Mouse (Mus musculus) fibroblast of lung, adult 2 months (primary cell): ENCODE measurements around the gene Qrfp.

Experiments
- DNase-seq: peaks from one replicate; pipeline ENCODE4 v3.0.0-alpha.2; 2011; ENCODE audit warnings: low read depth

Qrfp gene

GRCm38 (mm10) chr2:31769631-31770111 is 40.7 kb downstream of the Qrfp start:
- no peak for DNase-seq

- DNase-seq = no peak
Measured at GRCm38 (mm10) chr2:31769115-31769514, 41.3 kb downstream of the Qrfp start.

- no peak for DNase-seq
Measured at GRCm38 (mm10) chr2:31767815-31768214, 42.6 kb downstream of the Qrfp start.

- DNase-seq = no peak
Measured at GRCm38 (mm10) chr2:31767104-31767503, 43.3 kb downstream of the Qrfp start.

- DNase-seq = no peak
Measured at GRCm38 (mm10) chr2:31763271-31763670, 47.1 kb downstream of the Qrfp start.

GRCm38 (mm10) chr2:31762853-31763252 is 47.5 kb downstream of the Qrfp start:
- no peak for DNase-seq

GRCm38 (mm10) chr2:31762155-31762554 is 48.2 kb downstream of the Qrfp start:
- DNase-seq = no peak

- DNase-seq = no peak
Measured at GRCm38 (mm10) chr2:31761585-31761984, 48.8 kb downstream of the Qrfp start.

- DNase-seq = no peak
Measured at GRCm38 (mm10) chr2:31761115-31761531, 49.3 kb downstream of the Qrfp start.

GRCm38 (mm10) chr2:31760486-31760885 is 49.9 kb downstream of the Qrfp start:
- DNase-seq = no peak

GRCm38 (mm10) chr2:31759751-31760460 is 50.5 kb downstream of the Qrfp start:
- no peak for DNase-seq

GRCm38 (mm10) chr2:31758966-31759365 is 51.4 kb downstream of the Qrfp start:
- no peak for DNase-seq

- DNase-seq = no peak
Measured at GRCm38 (mm10) chr2:31757472-31757871, 52.9 kb downstream of the Qrfp start.
